Mouse (Mus musculus) neutrophil, adult 65 days (primary cell): ENCODE measurements around the gene Fzd1. TPM values are rescaled to one million over a fixed set of nuclear protein-coding genes. Genes with fewer than 3 reads are reported as not detected.

ENCODE experiments used
- total RNA-seq: library from RNA; stranded (reverse); gene quantifications from 2 replicates; pipeline ENCODE4 v1.2.4, GENCODE M21; 2023

Gene Fzd1
- total RNA-seq = 0.20 and 0.22 TPM in 2 replicates

GRCm38 (mm10) chr5:4757902-4758301 is at the start of gene Fzd1:
Fzd1 (minus strand) TSS chr5:4758035.

